Mouse (Mus musculus): Measurements from ENCODE around the gene Nme3. TPM values are rescaled to one million over a fixed set of nuclear protein-coding genes. Genes with fewer than 3 reads are reported as not detected.

The Nme3 gene
- polyA plus RNA-seq, 1 experiment from 2014 or later = 37.9 TPM

DNA sequence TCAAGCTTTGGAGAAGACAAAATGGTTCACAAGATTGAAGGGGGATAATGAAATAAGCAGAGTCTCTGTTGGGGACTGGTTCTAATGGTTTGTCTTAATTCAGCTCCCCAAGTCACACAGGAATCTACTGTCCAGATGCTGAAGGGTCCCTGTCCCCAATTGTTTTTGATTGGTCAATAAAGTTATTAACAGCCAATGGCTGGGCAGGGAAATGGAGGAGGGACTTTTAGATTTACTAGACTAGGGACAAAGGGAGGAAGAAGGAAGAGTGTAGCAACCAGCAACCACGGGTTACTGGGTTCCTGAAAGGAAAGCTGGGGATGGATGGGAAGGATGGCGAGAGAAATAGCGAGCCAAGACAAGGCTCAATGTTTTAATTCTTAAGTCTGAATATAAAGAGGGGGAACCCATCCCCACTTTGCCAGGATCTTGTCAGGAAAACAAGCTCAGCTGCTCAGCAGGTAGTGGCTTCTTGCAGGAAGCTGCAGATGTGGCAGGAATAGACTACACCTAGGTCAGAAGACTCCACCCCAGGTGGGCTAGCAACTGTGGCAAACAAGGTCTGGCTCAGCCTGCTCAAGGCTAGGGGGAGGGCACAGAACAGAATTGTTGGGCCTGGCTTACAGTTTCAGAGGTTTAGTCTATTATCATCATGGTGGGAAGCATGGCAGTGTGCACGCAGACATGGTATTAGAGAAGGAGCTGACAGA is 22.4 kb upstream of the Nme3 start:
- no peaks in the 10 kb centered on the region for H3K4me1 ChIP-seq (ENCODE audit: control insufficient read depth, insufficient read depth, low read length)
- ATAC-seq (replicated peaks; ENCODE audit: insufficient number of reproducible peaks, low FRiP score, low TSS enrichment) = no peak
- no peaks in the 10 kb centered on the region for H3K9me3 ChIP-seq (replicated peaks; ENCODE audit: control insufficient read depth, low read length)
- H3K36me3 ChIP-seq (ENCODE audit: control insufficient read depth, insufficient read depth, low read length) = no peaks in the 10 kb centered on the region
- no peak overlapping the region for H3K27ac ChIP-seq (ENCODE audit: low read depth, low read length)
- H3K4me3 ChIP-seq (ENCODE audit: low read depth, low read length) = no peak overlapping the region
- no peak overlapping the region for H3K4me2 ChIP-seq
- no peaks in the 10 kb centered on the region for H3K27me3 ChIP-seq (ENCODE audit: control insufficient read depth, insufficient read depth, low read length)
- no peak overlapping the region for H3K9ac ChIP-seq (ENCODE audit: low read depth, low read length)
- 39% methylated on average over 4 of the region's 4 CpGs for WGBS (ENCODE audit: insufficient replicate concordance)

DNA sequence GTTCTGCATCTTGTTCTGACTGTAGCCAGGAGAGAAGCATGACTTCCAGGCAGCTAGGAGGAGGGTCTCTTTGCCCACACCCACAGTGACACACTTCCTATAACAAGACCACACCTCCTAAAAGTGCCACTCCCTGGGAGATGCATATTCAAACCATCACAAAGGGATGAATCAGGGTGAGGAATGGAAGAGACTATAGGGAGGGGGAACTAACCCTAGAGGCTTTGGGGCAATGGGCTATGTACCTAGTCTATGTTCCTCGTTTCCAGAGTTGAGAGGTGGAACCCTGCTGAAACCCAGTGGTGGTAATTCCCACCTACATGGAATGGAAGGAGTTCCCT is 21.9 kb upstream of the Nme3 start:
- Histone ChIP-seq H3K4me1 (ENCODE audit: control insufficient read depth, insufficient read depth, low read length) (no peaks in the 10 kb centered on the region), H3K27me3 (ENCODE audit: control insufficient read depth, insufficient read depth, low read length) (no peaks in the 10 kb centered on the region), H3K4me2 (no peak overlapping the region), H3K27ac (ENCODE audit: low read depth, low read length) (no peak overlapping the region), H3K36me3 (ENCODE audit: control insufficient read depth, insufficient read depth, low read length) (no peaks in the 10 kb centered on the region), H3K9me3 (replicated peaks; ENCODE audit: control insufficient read depth, low read length) (no peaks in the 10 kb centered on the region), H3K9ac (ENCODE audit: low read depth, low read length) (no peak overlapping the region), H3K4me3 (ENCODE audit: low read depth, low read length) (no peak overlapping the region)
- no peak for ATAC-seq (replicated peaks; ENCODE audit: insufficient number of reproducible peaks, low FRiP score, low TSS enrichment)
- 50% methylated on average over 1 of the region's 1 CpGs for WGBS (ENCODE audit: insufficient replicate concordance)

DNA sequence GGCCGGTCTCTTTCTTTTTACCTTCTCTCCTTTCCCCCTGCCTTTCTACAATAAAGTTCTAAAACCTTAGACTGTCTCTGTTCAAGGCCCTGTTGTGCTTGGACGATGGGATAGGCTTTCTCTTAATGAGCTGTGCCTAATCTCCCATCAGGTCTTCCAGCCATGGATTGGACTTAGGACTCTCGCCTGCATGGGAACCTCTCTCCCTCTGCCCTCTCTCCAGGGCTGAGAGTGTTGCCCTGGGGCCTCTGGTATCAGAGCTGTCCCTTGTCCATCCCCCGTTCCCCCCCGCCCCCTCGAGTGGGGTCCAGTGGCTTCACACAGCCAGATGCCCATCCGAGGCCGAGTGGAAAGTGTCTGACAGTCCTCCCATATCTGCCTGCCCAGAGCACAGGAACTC is 21.3 kb upstream of the Nme3 start:
- Histone ChIP-seq H3K27ac (ENCODE audit: low read depth, low read length) (no peak overlapping the region), H3K9ac (ENCODE audit: low read depth, low read length) (no peak overlapping the region), H3K27me3 (ENCODE audit: control insufficient read depth, insufficient read depth, low read length) (no peaks in the 10 kb centered on the region), H3K36me3 (ENCODE audit: control insufficient read depth, insufficient read depth, low read length) (no peaks in the 10 kb centered on the region), H3K4me2 (no peak overlapping the region), H3K4me1 (ENCODE audit: control insufficient read depth, insufficient read depth, low read length) (no peaks in the 10 kb centered on the region), H3K4me3 (ENCODE audit: low read depth, low read length) (no peak overlapping the region), H3K9me3 (replicated peaks; ENCODE audit: control insufficient read depth, low read length) (no peaks in the 10 kb centered on the region)
- WGBS (ENCODE audit: insufficient replicate concordance) = 79% methylated on average over 8 of the region's 8 CpGs
- ATAC-seq (replicated peaks; ENCODE audit: insufficient number of reproducible peaks, low FRiP score, low TSS enrichment) = no peak

DNA sequence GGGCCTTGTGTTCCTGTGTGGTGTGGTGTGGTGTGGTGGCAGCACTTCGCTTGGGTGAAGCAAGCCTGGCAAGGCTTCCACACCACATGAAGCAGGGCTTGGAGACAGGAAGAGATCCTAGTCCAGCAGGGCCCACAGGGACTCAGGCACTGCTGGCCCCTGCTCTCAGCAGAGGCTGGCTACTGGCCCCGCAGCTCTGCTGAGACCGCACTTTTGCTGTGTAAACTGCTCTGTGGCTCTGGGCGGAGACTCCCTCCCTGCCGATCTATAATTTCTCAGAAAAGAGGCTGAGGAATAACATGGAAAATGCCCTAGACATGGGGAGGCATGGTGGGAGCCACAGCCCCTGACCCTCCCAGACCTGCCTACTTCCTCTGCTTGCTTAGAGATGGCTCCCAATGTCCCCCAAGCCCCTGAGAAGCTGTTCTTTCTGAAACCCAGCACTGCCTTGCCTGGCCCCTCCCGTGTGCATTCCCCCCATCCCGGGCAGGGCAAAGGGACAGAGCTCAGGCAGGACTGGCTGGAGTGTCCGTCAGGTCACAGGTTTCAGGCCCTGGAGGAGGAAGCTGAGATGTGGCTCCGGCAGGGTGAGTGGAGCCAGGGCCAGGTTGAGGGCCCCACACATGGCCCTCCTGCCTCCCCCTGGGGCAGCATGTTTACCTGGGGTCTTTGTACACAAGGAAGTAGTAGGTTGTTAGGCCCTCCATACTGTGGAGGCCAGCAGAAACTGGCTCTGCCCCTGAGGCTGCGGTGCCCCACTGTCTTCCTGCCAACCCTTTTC is 18.8 kb upstream of the Nme3 start:
- no peaks in the 10 kb centered on the region for H3K27me3 ChIP-seq (ENCODE audit: control insufficient read depth, insufficient read depth, low read length)
- ATAC-seq (replicated peaks; ENCODE audit: insufficient number of reproducible peaks, low FRiP score, low TSS enrichment) = 0 out of 2 replicates have a peak, but pooled peaks have one; percentile 31
- WGBS (ENCODE audit: insufficient replicate concordance) = 63% methylated on average over 10 of the region's 10 CpGs
- H3K4me1 ChIP-seq (ENCODE audit: control insufficient read depth, insufficient read depth, low read length) = no peaks in the 10 kb centered on the region
- H3K4me3 ChIP-seq (ENCODE audit: low read depth, low read length) = no peak overlapping the region
- H3K4me2 ChIP-seq = no peak overlapping the region
- no peak overlapping the region for H3K27ac ChIP-seq (ENCODE audit: low read depth, low read length)
- no peak overlapping the region for H3K9ac ChIP-seq (ENCODE audit: low read depth, low read length)
- H3K36me3 ChIP-seq (ENCODE audit: control insufficient read depth, insufficient read depth, low read length) = peaks cover under 1% of the 10 kb centered on the region; the same call in 1 of the 2 replicates
- no peaks in the 10 kb centered on the region for H3K9me3 ChIP-seq (replicated peaks; ENCODE audit: control insufficient read depth, low read length)

DNA sequence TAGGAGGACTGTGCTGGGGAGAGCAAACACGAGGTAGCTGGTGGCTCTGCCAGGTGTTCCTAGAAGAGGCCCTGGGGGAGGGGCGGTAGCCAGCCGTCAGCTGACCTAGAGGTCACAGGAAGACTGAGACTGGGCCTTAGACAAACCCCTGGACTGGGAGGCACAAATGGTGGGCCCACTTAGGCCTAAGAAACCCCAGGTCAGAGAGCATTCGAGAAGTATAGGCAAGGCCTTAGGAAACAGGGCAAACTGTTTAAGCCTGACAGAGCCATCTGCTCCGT is 18.2 kb upstream of the Nme3 start:
- H3K4me1 ChIP-seq (ENCODE audit: control insufficient read depth, insufficient read depth, low read length) = no peaks in the 10 kb centered on the region
- peaks cover 3% of the 10 kb centered on the region; the same call in 1 of the 2 replicates for H3K36me3 ChIP-seq (ENCODE audit: control insufficient read depth, insufficient read depth, low read length)
- WGBS (ENCODE audit: insufficient replicate concordance) = 38% methylated on average over 5 of the region's 5 CpGs
- H3K27ac ChIP-seq (ENCODE audit: low read depth, low read length) = no peak overlapping the region
- no peak for ATAC-seq (replicated peaks; ENCODE audit: insufficient number of reproducible peaks, low FRiP score, low TSS enrichment)
- no peak overlapping the region for H3K4me2 ChIP-seq
- no peak overlapping the region for H3K4me3 ChIP-seq (ENCODE audit: low read depth, low read length)
- no peak overlapping the region for H3K9ac ChIP-seq (ENCODE audit: low read depth, low read length)
- H3K27me3 ChIP-seq (ENCODE audit: control insufficient read depth, insufficient read depth, low read length) = no peaks in the 10 kb centered on the region
- H3K9me3 ChIP-seq (replicated peaks; ENCODE audit: control insufficient read depth, low read length) = no peaks in the 10 kb centered on the region

DNA sequence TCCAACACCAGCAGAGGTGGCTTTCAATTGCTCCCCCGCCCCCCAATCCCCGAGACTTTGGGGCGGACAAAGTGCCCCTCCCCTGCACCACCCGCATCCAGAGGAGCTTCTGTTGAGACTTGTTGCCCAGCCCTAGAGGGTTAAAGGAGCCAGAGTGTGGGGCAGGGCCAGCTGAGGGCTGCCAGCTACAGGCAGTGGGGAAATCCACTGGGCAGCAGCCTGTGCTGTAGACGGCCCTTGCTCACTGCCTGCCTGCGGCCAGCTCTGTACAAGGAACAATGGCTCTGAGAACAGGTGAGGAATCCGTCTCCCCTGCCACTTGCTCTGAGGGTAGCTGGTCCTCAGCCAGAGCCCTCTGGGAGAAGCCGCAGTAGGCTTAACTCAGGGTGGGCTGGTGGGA is 17.8 kb upstream of the Nme3 start:
- ATAC-seq (replicated peaks; ENCODE audit: insufficient number of reproducible peaks, low FRiP score, low TSS enrichment) = no peak
- 77% methylated on average over 8 of the region's 8 CpGs for WGBS (ENCODE audit: insufficient replicate concordance)
- Histone ChIP-seq H3K4me2 (no peak overlapping the region), H3K4me3 (ENCODE audit: low read depth, low read length) (no peak overlapping the region), H3K4me1 (ENCODE audit: control insufficient read depth, insufficient read depth, low read length) (no peaks in the 10 kb centered on the region), H3K9me3 (replicated peaks; ENCODE audit: control insufficient read depth, low read length) (no peaks in the 10 kb centered on the region), H3K27me3 (ENCODE audit: control insufficient read depth, insufficient read depth, low read length) (no peaks in the 10 kb centered on the region), H3K36me3 (ENCODE audit: control insufficient read depth, insufficient read depth, low read length) (peaks cover 3% of the 10 kb centered on the region; the same call in 1 of the 2 replicates), H3K27ac (ENCODE audit: low read depth, low read length) (no peak overlapping the region), H3K9ac (ENCODE audit: low read depth, low read length) (no peak overlapping the region)

DNA sequence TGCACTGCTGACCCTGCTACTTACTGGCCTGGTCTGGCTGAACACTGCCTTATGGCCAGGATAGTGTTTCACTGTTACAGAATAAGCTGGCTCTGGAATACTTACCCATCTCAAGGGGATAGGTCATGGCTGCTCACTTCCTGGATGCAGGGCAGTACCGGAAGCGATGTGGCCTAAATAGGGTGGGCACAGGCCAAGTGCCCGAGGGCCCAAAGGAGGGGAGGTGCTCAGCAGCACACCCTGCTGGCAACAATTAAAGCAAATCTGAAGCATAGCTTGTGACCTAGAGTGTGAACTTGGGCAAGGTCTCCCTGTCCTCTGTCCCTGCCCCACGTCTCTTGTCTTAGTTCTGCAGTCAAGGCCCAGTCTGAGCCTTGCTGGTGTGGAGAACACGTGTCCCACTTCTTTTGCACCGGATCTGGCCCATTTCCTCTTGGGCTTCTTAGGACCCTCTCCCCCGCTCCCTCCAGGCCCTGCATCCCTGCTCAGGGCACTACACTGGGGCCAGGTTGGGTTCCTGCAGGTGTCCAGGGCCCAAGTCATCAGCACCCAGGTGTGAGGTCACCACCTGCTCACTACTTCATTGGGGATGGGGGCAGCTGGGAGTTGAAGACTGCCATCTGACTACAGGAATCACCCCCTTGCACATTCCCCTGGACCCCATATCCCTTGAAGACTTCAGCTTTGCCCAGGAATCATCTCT is 14.4 kb upstream of the Nme3 start:
- Histone ChIP-seq H3K4me1 (ENCODE audit: control insufficient read depth, insufficient read depth, low read length) (peaks cover 6% of the 10 kb centered on the region), H3K4me2 (no peak overlapping the region), H3K36me3 (ENCODE audit: control insufficient read depth, insufficient read depth, low read length) (peaks cover 3% of the 10 kb centered on the region; the same call in 1 of the 2 replicates), H3K4me3 (ENCODE audit: low read depth, low read length) (no peak overlapping the region), H3K27me3 (ENCODE audit: control insufficient read depth, insufficient read depth, low read length) (no peaks in the 10 kb centered on the region), H3K9me3 (replicated peaks; ENCODE audit: control insufficient read depth, low read length) (no peaks in the 10 kb centered on the region), H3K9ac (ENCODE audit: low read depth, low read length) (no peak overlapping the region), H3K27ac (ENCODE audit: low read depth, low read length) (no peak overlapping the region)
- 49% methylated on average over 7 of the region's 7 CpGs for WGBS (ENCODE audit: insufficient replicate concordance)
- no peak for ATAC-seq (replicated peaks; ENCODE audit: insufficient number of reproducible peaks, low FRiP score, low TSS enrichment)

DNA sequence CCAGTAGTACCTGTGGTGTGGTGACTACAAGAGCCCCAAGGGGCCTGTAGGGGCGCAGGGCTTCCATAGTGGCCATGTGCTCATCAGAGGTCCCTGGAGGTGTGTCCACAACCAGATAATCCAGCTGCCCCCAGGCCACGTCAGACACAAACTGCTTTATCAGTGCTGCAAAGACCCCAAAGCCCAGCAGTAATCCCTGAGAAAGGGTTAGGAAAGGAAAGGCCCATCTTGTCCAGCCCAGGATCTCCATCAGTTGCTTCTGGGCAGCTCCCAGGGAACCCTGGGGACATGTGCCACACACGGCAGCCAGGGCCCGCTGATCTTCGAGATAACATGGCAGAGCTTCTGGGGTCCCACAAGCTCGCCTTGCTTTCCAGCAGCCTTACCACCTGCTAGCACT is 11.9 kb upstream of the Nme3 start:
- no peaks in the 10 kb centered on the region for H3K27me3 ChIP-seq (ENCODE audit: control insufficient read depth, insufficient read depth, low read length)
- H3K27ac ChIP-seq (ENCODE audit: low read depth, low read length) = no peak overlapping the region
- H3K36me3 ChIP-seq (ENCODE audit: control insufficient read depth, insufficient read depth, low read length) = peaks cover 3% of the 10 kb centered on the region; the same call in 1 of the 2 replicates
- ATAC-seq (replicated peaks; ENCODE audit: insufficient number of reproducible peaks, low FRiP score, low TSS enrichment) = no peak
- WGBS (ENCODE audit: insufficient replicate concordance) = 80% methylated on average over 6 of the region's 6 CpGs
- no peaks in the 10 kb centered on the region for H3K9me3 ChIP-seq (replicated peaks; ENCODE audit: control insufficient read depth, low read length)
- H3K4me2 ChIP-seq = no peak overlapping the region
- H3K4me1 ChIP-seq (ENCODE audit: control insufficient read depth, insufficient read depth, low read length) = peaks cover 17% of the 10 kb centered on the region
- H3K9ac ChIP-seq (ENCODE audit: low read depth, low read length) = no peak overlapping the region
- no peak overlapping the region for H3K4me3 ChIP-seq (ENCODE audit: low read depth, low read length)

All from heart, embryonic 11.5 days (tissue).